Mouse (Mus musculus): ENCODE results near the gene Plekha6.

Gene Plekha6

GRCm38 (mm10) chr1:133225963-133226660 is 62.1 kb downstream of the Plekha6 start:
- in situ Hi-C loops (cut with MboI; ENCODE audit: low pct_unique_long_range_greater_than_20kb in 1 of 2, low sequenced_read_pairs in 2 of 2, unreplicated experiment in 1 of 2), result no loop called here

- in situ Hi-C loops (cut with MboI; ENCODE audit: low pct_unique_long_range_greater_than_20kb in 1 of 2, low sequenced_read_pairs in 2 of 2, unreplicated experiment in 1 of 2), result no loop called here
Observed at GRCm38 (mm10) chr1:133226928-133227327, 62.9 kb downstream of the Plekha6 start.

- in situ Hi-C loops (cut with MboI; ENCODE audit: low pct_unique_long_range_greater_than_20kb in 1 of 2, low sequenced_read_pairs in 2 of 2, unreplicated experiment in 1 of 2), result no loop called here
Observed at GRCm38 (mm10) chr1:133227378-133227777, 63.4 kb downstream of the Plekha6 start.

GRCm38 (mm10) chr1:133228809-133229487 is 64.9 kb downstream of the Plekha6 start:
- in situ Hi-C loops (cut with MboI; ENCODE audit: low pct_unique_long_range_greater_than_20kb in 1 of 2, low sequenced_read_pairs in 2 of 2, unreplicated experiment in 1 of 2), result no loop called here

- in situ Hi-C loops (cut with MboI; ENCODE audit: low pct_unique_long_range_greater_than_20kb in 1 of 2, low sequenced_read_pairs in 2 of 2, unreplicated experiment in 1 of 2), result no loop called here
Observed at GRCm38 (mm10) chr1:133231523-133232193, 67.6 kb downstream of the Plekha6 start.

- in situ Hi-C loops (cut with MboI; ENCODE audit: low pct_unique_long_range_greater_than_20kb in 1 of 2, low sequenced_read_pairs in 2 of 2, unreplicated experiment in 1 of 2), result no loop called here
Observed at GRCm38 (mm10) chr1:133235909-133236308, 71.9 kb downstream of the Plekha6 start.

- in situ Hi-C loops (cut with MboI; ENCODE audit: low pct_unique_long_range_greater_than_20kb in 1 of 2, low sequenced_read_pairs in 2 of 2, unreplicated experiment in 1 of 2), result no loop called here
Observed at GRCm38 (mm10) chr1:133236693-133237440, 72.9 kb downstream of the Plekha6 start.

- in situ Hi-C loops (cut with MboI; ENCODE audit: low pct_unique_long_range_greater_than_20kb in 1 of 2, low sequenced_read_pairs in 2 of 2, unreplicated experiment in 1 of 2), result no loop called here
Observed at GRCm38 (mm10) chr1:133237670-133238069, 73.7 kb downstream of the Plekha6 start.

- in situ Hi-C loops (cut with MboI; ENCODE audit: low pct_unique_long_range_greater_than_20kb in 1 of 2, low sequenced_read_pairs in 2 of 2, unreplicated experiment in 1 of 2), result no loop called here
Observed at GRCm38 (mm10) chr1:133239121-133239812, 75.3 kb downstream of the Plekha6 start.

GRCm38 (mm10) chr1:133239813-133240160 is 75.8 kb downstream of the Plekha6 start:
- in situ Hi-C loops (cut with MboI; ENCODE audit: low pct_unique_long_range_greater_than_20kb in 1 of 2, low sequenced_read_pairs in 2 of 2, unreplicated experiment in 1 of 2), result no loop called here

- in situ Hi-C loops (cut with MboI; ENCODE audit: low pct_unique_long_range_greater_than_20kb in 1 of 2, low sequenced_read_pairs in 2 of 2, unreplicated experiment in 1 of 2), result no loop called here
Observed at GRCm38 (mm10) chr1:133240881-133241280, 76.9 kb downstream of the Plekha6 start.

GRCm38 (mm10) chr1:133244668-133245067 is 80.7 kb downstream of the Plekha6 start:
- in situ Hi-C loops (cut with MboI; ENCODE audit: low pct_unique_long_range_greater_than_20kb in 1 of 2, low sequenced_read_pairs in 2 of 2, unreplicated experiment in 1 of 2), result no loop called here

- in situ Hi-C loops (cut with MboI; ENCODE audit: low pct_unique_long_range_greater_than_20kb in 1 of 2, low sequenced_read_pairs in 2 of 2, unreplicated experiment in 1 of 2), result no loop called here
Observed at GRCm38 (mm10) chr1:133245690-133246619, 81.9 kb downstream of the Plekha6 start.

GRCm38 (mm10) chr1:133247189-133247588 is 83.2 kb downstream of the Plekha6 start:
- in situ Hi-C loops (cut with MboI; ENCODE audit: low pct_unique_long_range_greater_than_20kb in 1 of 2, low sequenced_read_pairs in 2 of 2, unreplicated experiment in 1 of 2), result no loop called here

GRCm38 (mm10) chr1:133250761-133251160 is 86.8 kb downstream of the Plekha6 start:
- in situ Hi-C loops (cut with MboI; ENCODE audit: low pct_unique_long_range_greater_than_20kb in 1 of 2, low sequenced_read_pairs in 2 of 2, unreplicated experiment in 1 of 2), result no loop called here

- in situ Hi-C loops (cut with MboI; ENCODE audit: low pct_unique_long_range_greater_than_20kb in 1 of 2, low sequenced_read_pairs in 2 of 2, unreplicated experiment in 1 of 2), result no loop called here
Observed at GRCm38 (mm10) chr1:133251625-133252034, 87.6 kb downstream of the Plekha6 start.

- in situ Hi-C loops (cut with MboI; ENCODE audit: low pct_unique_long_range_greater_than_20kb in 1 of 2, low sequenced_read_pairs in 2 of 2, unreplicated experiment in 1 of 2), result no loop called here
Observed at GRCm38 (mm10) chr1:133252251-133252650, 88.2 kb downstream of the Plekha6 start.
